Mouse (Mus musculus) lung, postnatal 0 days (tissue): ENCODE measurements around the gene Grik3.

Experiments used
- CTCF ChIP-seq: IDR thresholded peaks from 2 replicates; pipeline ENCODE4 v1.5.1; 2016; ENCODE audit warnings: antibody characterized with exemption, mild to moderate bottlenecking
- EP300 ChIP-seq: IDR thresholded peaks from 2 replicates; pipeline ENCODE4 v1.6.1; 2016; ENCODE audit warnings: antibody characterized with exemption, mild to moderate bottlenecking, control low read depth

DNA sequence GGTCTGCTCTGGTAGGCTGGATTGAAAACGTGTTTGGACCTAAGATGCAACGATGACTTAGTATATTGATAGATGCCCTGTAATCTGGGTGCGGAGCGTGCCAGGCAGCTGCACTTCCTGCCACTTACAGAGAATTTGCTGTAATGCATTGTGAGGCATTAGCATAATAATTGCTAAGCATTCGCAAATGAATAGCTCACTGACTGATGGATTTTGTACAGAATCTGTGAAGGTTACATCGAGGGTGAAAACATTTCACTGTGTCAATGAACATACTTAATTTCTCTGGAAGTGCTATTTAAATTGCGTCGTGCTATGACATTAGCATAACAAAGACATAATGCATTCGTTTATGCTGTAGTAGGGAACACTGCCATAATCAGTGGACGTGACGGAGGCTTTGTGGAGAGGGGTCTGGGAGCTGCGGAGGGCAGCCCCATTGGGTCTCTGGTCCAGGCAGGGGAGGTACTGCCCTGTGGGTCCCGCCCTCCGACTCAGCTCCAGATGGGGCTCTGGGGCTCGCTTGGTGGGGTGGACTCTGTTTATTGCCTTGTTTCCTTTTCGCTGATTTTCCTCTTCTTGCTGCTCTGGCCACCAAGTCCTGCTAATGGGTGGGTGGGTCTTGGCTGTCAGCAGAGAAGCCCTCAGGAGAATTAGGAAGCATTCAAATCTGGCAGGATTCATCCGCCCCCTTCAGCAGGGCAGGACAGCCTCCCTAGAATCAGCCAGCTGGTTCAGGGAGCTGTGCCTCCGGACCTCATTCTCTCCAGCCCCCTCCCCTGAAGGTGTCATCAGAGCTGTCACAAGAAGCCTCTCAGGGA, 54.7 kb downstream of the Grik3 start:
- TF ChIP-seq CTCF (no peak), EP300 (no peak)
